Mouse (Mus musculus): ENCODE measurements at regions not wholly inside any gene's neighbourhood (a gene's known extent, or its start where the extent isn't known, plus 50 kb on each side); places are given as distances from the start of the nearest gene placed in this dataset.

- no peak for DNase-seq
- intact Hi-C loops (cut with DNase I) = no loop called here
Measured at GRCm38 (mm10) chr12:35863141-35863540, 62.3 kb upstream of the Agr3 start.

DNA sequence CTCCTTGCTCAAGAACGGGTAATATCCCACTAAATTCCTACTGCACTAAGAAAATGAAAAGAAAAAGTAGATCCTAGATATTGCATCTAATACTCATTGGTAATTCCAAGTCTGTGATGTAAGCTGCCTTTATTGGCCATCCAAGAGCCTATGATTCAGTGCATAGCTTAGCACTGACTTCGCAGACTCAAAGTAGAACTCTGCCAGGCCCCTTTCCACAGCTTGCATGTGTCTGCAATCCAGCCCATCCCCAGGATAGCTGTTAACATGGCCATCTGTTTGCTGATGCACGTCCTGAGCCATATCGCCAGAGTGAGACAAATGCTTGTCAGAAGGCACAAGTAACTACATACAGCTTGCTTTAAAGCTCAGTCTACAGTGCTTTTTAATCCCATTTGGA, 72.3 kb upstream of the Agr3 start:
- intact Hi-C loops (cut with DNase I) = no loop called here
- peak; percentile 30 to 32 for DNase-seq

GRCm38 (mm10) chr12:35846905-35847610, 78.4 kb upstream of the Agr3 start:
- peak in 1 of 2 experiments; percentile 27 for DNase-seq
- intact Hi-C loops (cut with DNase I) = no loop called here

GRCm38 (mm10) chr12:35836946-35837345, 88.5 kb upstream of the Agr3 start:
- intact Hi-C loops (cut with DNase I) = no loop called here

GRCm38 (mm10) chr12:35833285-35833684, 92.1 kb upstream of the Agr3 start:
- intact Hi-C loops (cut with DNase I) = loop anchor here (2.0 to 5.0 kb wide), 3 partner anchors 49 to 526 kb away; no protein-coding TSS in a partner anchor
- DNase-seq = no peak

More at GRCm38 (mm10) chr12:35836946-35837345, 88.5 kb upstream of the Agr3 start:
- no peak for DNase-seq

DNA sequence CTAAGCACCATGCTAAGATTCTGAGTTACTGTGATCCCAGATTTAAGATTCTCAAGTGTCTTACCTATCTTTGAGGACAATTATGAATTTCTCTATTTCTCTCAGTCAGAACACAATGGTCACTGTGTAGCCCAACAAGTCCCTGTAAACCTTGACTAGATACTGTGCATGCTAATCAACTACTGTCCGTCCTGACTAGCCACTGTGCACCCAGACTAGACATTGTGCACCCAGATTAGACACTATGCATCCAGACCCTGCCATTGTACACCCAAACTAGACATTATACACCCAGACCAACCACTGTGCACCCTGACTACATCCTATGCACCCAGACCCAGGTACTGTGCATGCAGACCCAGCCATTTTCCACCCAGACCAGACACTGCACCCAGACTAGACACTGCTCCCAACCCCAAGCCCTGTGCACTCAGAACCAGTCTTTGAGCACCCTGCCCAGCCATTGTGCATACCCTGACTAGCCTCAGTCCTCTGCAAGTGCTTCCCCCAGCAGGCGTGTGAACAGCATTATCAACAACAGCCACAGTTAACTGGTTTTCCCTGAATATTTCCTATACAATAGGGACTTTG, 93.4 kb upstream of the Agr3 start:
- no peak for DNase-seq
- intact Hi-C loops (cut with DNase I) = loop anchor here (1.0 to 5.0 kb wide), 5 partner anchors 50 to 611 kb away; no protein-coding TSS in a partner anchor

DNA sequence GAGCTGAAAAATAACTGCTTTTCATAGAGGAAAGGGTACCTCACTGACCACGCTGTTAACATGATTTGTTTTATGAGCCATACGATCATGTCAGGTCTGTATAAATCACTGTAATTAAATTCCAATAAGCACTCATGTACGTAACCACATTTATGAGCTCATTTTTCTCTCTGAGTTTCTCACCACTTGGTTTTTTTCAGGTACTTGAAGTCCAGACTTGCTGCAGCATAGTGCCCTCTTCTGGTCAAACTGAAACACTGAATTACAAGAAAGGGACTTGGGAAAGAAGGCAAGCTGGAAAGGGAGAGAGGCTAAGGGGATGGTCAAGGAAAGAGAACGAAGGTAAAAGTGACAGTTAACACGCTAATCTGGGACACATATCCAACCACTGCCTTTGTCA, 94.2 kb upstream of the Agr3 start:
- intact Hi-C loops (cut with DNase I) = loop anchor here (1.0 to 5.0 kb wide), 4 partner anchors 51 to 610 kb away; no protein-coding TSS in a partner anchor
- no peak for DNase-seq

DNA sequence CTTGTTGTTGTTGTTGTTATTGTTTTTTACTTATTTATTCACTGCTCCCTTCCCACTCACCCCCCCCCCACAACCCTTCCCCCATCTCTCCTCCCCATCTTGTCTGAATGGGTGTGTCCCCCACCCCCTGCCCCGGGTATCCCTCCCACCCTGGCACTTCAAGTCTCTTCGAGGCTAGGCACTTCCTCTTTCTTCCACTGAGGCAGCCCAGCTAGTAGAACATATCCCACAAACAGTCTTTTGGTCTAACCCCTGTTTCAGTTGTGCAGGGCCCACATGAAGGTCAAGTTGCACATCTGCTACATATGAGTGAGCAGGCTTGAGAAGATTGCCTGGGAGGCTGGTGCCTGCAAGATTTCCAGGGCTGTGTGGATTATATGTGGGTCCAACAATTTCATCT, 97.6 kb upstream of the Agr3 start:
- DNase-seq = no peak
- intact Hi-C loops (cut with DNase I) = loop anchor here (5.0 kb wide), 1 partner anchor 70 kb away; no protein-coding TSS in a partner anchor

GRCm38 (mm10) chr12:35826990-35827389, 98.4 kb upstream of the Agr3 start:
- intact Hi-C loops (cut with DNase I) = loop anchor here (5.0 kb wide), 1 partner anchor 70 kb away; no protein-coding TSS in a partner anchor
- DNase-seq = no peak

DNA sequence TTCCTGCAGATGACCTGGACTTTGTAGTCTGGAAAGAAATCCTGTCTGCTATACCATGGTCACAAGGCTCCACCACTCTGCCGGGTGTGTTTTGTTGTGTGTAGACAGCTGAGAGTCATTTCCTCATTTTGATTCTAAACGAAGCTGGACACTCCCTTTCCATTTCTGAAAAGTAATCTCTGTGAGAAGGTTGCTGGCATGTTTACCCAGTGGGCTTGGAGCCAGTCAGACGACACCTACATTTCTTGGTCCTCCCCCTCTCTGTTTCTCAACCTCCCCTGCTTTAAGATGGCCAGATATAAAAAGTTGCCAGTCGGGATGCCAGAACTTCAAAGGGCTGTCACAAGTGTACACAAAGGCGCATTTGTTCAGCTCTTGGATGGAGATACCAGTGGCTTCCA, 100.8 kb upstream of the Agr3 start:
- intact Hi-C loops (cut with DNase I) = no loop called here
- peak in 1 of 2 experiments; percentile 8 for DNase-seq

GRCm38 (mm10) chr12:35799261-35799660, 126.2 kb upstream of the Agr3 start:
- DNase-seq = no peak
- intact Hi-C loops (cut with DNase I) = no loop called here

DNA sequence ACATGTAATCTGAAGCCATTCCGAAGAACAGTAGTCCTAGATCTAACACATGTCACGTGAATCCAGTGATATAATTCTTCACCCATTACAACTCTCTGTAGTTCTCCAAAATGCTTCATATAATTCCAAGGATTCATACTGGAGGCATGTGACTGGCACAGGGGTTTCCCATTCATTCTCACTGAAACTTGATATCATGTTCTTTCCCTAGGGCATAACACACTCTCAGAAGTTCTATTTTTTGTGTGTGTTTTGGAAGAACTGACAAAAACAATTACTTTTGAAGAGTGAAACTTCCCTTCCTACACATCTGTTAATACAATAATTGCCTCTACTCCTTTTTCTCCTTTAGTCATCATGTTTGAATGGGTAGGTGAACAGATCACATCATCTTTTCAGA, 150.0 kb upstream of the Agr3 start:
- DNase-seq = no peak
- intact Hi-C loops (cut with DNase I) = no loop called here

- no peak for DNase-seq
- intact Hi-C loops (cut with DNase I) = no loop called here
Measured at GRCm38 (mm10) chr12:35770387-35771024, 154.9 kb upstream of the Agr3 start.

GRCm38 (mm10) chr12:35758916-35759315, 166.5 kb upstream of the Agr3 start:
- intact Hi-C loops (cut with DNase I) = loop anchor here (5.0 kb wide), 1 partner anchor 68 kb away; no protein-coding TSS in a partner anchor
- DNase-seq = no peak

DNA sequence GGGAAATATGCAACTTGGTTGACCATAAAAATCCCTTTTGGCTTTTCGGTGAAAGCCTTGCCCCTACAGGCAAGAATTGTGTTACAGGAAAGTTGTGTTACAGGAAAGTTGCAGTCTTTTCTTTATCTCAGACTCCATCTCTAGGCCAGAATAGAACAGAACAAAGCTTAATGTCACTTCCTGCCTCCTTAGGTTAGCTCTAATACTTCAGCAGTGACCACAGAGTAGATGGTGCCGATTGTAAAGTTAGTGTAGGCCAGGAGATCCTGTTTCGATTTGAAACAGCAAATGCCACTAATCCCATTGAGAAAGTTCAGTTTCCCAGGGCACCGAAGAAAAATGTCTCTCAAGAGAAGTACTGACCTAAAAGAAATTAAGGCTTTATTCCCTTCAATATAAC, 170.3 kb upstream of the Agr3 start:
- intact Hi-C loops (cut with DNase I) = loop anchor here (5.0 kb wide), 1 partner anchor 72 kb away; no protein-coding TSS in a partner anchor
- no peak for DNase-seq

DNA sequence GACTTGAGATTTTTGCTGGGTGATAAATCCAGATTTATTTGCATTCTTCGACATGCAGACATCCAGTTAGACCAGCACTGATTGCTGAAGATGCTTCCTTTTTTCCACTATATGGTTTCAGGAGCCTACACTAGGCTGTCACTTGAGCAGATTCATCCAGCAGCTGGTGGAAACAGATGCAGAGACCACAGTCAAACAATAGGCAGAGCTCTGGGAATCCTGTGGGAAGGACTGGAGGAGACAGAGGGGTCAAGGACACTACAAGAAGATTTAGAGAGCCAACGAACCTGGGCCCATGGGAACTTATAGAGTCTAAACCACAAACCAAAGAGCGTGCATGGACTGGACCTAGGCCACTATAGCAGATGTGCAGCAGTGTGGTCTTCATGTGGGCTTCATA, 177.4 kb upstream of the Agr3 start:
- no peak for DNase-seq
- intact Hi-C loops (cut with DNase I) = loop anchor here (5.0 kb wide), 3 partner anchors 216 to 436 kb away; no protein-coding TSS in a partner anchor

- no peak for DNase-seq
- intact Hi-C loops (cut with DNase I) = loop anchor here (5.0 kb wide), 3 partner anchors 214 to 434 kb away; no protein-coding TSS in a partner anchor
Measured at GRCm38 (mm10) chr12:35746691-35747299, 178.6 kb upstream of the Agr3 start.

DNA sequence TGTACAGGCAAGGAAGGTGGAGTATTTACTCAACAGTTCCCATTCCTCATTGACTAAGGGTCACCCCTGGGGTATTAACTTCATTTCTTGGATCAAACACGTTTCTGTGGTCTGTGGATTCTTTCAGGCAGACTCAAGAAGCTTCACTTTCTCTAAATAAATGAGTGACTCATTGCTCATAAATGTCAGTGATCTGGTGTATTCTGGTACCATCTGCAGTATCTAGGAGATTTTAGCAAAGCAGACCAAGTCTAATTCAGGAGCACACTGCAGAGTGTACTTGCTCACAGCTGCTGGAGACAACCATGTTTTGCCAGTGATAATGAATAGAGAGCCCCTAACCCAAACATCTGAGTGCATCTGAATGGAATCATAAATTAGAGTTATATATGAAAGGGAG, 182.7 kb upstream of the Agr3 start:
- intact Hi-C loops (cut with DNase I) = no loop called here

DNA sequence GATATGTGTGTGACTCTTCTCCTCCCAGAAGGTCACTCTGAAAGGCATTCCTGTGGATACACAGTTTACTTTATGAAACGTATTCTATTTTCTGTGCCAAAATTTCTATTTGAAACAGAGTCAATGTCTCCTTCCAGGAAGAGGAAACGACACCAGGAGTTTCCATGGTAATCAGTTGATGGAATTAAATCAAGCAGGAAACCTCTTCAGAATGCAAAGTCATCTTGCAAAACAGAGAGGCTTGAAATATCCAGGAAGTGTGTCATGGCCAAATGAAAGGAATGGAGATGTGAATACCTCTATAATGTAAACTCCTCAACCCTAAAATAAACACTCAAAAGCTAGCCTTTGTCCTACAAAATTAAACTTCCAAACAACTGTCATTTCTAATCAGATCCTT, 189.0 kb upstream of the Agr3 start:
- intact Hi-C loops (cut with DNase I) = no loop called here
- no peak for DNase-seq

More for the DNA sequence above, 182.7 kb upstream of the Agr3 start:
- DNase-seq = no peak

DNA sequence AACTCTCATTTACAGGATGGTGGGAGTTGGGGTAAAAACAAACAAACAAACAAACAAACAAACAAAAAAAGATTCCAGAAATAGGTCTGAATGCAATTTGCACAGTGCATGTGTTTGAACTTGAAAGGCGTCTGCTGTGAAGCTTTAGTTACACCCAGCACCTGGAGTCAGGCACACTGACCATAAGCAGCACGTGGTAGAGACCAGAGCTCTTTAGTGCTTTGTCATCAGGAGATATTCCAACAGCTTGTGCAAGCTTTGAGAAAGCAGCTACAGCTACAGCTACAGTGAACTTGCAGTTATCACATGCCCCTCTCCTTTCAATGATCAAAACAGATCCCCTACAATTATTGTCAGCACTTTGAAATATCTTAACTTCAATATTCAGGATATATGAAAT, 190.4 kb upstream of the Agr3 start:
- DNase-seq = no peak
- intact Hi-C loops (cut with DNase I) = no loop called here

DNA sequence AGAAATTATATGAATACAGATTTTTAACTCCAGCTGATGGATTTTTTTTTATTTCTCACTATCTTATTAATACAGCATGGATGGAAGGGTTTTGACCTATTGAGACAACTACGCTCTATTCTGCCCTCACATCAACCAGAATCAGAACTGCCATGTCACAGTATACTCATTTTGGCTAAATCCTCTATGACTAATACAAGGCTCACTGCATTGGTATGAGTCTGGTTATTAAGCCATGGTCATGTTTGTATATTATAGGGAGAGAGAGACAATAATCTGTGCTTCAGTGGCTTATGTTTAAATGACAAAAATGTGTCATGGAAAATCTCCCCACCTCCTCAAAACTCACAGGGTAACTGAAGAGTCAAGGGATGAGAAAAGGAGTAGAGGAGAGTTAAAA, 191.0 kb upstream of the Agr3 start:
- intact Hi-C loops (cut with DNase I) = no loop called here
- no peak for DNase-seq

All from heart, postnatal 36 days (tissue).